Mouse (Mus musculus) neural tube, embryonic 10.5 days (tissue): ENCODE results near the gene 2310030G06Rik.
A peak's percentile ranks its signal among the peaks of the same experiment; 100 is the strongest.

ENCODE experiments used
- DNase-seq: peaks from one replicate; pipeline ENCODE4 v3.0.0-alpha.2; 2017; ENCODE audit warnings: low spot score; ENCODE audit errors: extremely low spot score

The 2310030G06Rik gene

GRCm38 (mm10) chr9:50742744-50743143 is 3.6 kb downstream of the 2310030G06Rik start:
- DNase-seq: no peak

GRCm38 (mm10) chr9:50742261-50742660 is 4.1 kb downstream of the 2310030G06Rik start:
- DNase-seq: no peak

GRCm38 (mm10) chr9:50740867-50741784 is 5.2 kb downstream of the 2310030G06Rik start:
- DNase-seq: no peak

GRCm38 (mm10) chr9:50738914-50739870 is 7.1 kb downstream of the 2310030G06Rik start, which contains the start of gene Dixdc1:
TSS of gene Dixdc1 (minus strand) at chr9:50739517.
- peak; percentile 88 for DNase-seq

- peak; percentile 54 for DNase-seq
Measured at GRCm38 (mm10) chr9:50734989-50735388, 11.3 kb downstream of the 2310030G06Rik start.

- no peak for DNase-seq
Measured at GRCm38 (mm10) chr9:50732560-50732959, 13.8 kb downstream of the 2310030G06Rik start.

- no peak for DNase-seq
Measured at GRCm38 (mm10) chr9:50729600-50729999, 16.7 kb downstream of the 2310030G06Rik start.

- peak; percentile 87 for DNase-seq
Measured at GRCm38 (mm10) chr9:50727925-50728651, 18.2 kb downstream of the 2310030G06Rik start.

GRCm38 (mm10) chr9:50727171-50727924 is 19.0 kb downstream of the 2310030G06Rik start:
- DNase-seq: no peak

- peak; percentile 38 for DNase-seq
Measured at GRCm38 (mm10) chr9:50725921-50726590, 20.3 kb downstream of the 2310030G06Rik start.

- no peak for DNase-seq
Measured at GRCm38 (mm10) chr9:50724661-50725330, 21.5 kb downstream of the 2310030G06Rik start.

GRCm38 (mm10) chr9:50724147-50724546 is 22.2 kb downstream of the 2310030G06Rik start:
- DNase-seq: no peak

- DNase-seq: no peak
Measured at GRCm38 (mm10) chr9:50723406-50723805, 22.9 kb downstream of the 2310030G06Rik start.

- DNase-seq: no peak
Measured at GRCm38 (mm10) chr9:50722451-50722911, 23.9 kb downstream of the 2310030G06Rik start.

GRCm38 (mm10) chr9:50721061-50721460 is 25.3 kb downstream of the 2310030G06Rik start:
- no peak for DNase-seq

- DNase-seq: no peak
Measured at GRCm38 (mm10) chr9:50718878-50719277, 27.5 kb downstream of the 2310030G06Rik start.

- DNase-seq: no peak
Measured at GRCm38 (mm10) chr9:50714188-50714587, 32.1 kb downstream of the 2310030G06Rik start.

GRCm38 (mm10) chr9:50711337-50711736 is 35.0 kb downstream of the 2310030G06Rik start:
- no peak for DNase-seq

GRCm38 (mm10) chr9:50709108-50709507 is 37.2 kb downstream of the 2310030G06Rik start:
- DNase-seq: no peak
